Mouse (Mus musculus): ENCODE data around the gene Fam122b. TPM values are rescaled to one million over a fixed set of nuclear protein-coding genes. Genes with fewer than 3 reads are reported as not detected.
"Not testable (repeated sequence)": the region's sequence is repeated elsewhere in the genome, so short reads cannot be mapped to it uniquely, and the experiment has no call there.

Fam122b gene
- total RNA-seq (2015; ENCODE audit: low replicate concordance) (12.6 and 17.3 TPM in 2 replicates), total RNA-seq (2017; ENCODE audit: low replicate concordance) (6.5 and 9.1 TPM in 2 replicates)

GRCm38 (mm10) chrX:53269289-53270062, at the start of gene Fam122b:
Fam122b (minus strand) TSS chrX:53269805.
- ATAC-seq (replicated peaks; ENCODE audit: low FRiP score, poor library complexity, severe bottlenecking) = peak; percentile 95

GRCm38 (mm10) chrX:53287924-53288323, 18.3 kb upstream of the Fam122b start:
- ATAC-seq (replicated peaks; ENCODE audit: low FRiP score, poor library complexity, severe bottlenecking) = no peak

GRCm38 (mm10) chrX:53273124-53273523, 3.5 kb upstream of the Fam122b start, which contains the start of gene Fam122c:
Fam122c (plus strand) TSS chrX:53273424.
- no peak for ATAC-seq (replicated peaks; ENCODE audit: low FRiP score, poor library complexity, severe bottlenecking)

- ATAC-seq (replicated peaks; ENCODE audit: low FRiP score, poor library complexity, severe bottlenecking) = not testable (repeated sequence)
These were observed 2.0 kb upstream of the Fam122b start for GRCm38 (mm10) chrX:53271628-53272027.

GRCm38 (mm10) chrX:53270063-53270432, 443 bp upstream of the Fam122b start:
- ATAC-seq (replicated peaks; ENCODE audit: low FRiP score, poor library complexity, severe bottlenecking) = peak; percentile 8; the same call in 1 of the 2 replicates

GRCm38 (mm10) chrX:53268856-53269255, 749 bp downstream of the Fam122b start:
- ATAC-seq (replicated peaks; ENCODE audit: low FRiP score, poor library complexity, severe bottlenecking) = peak; percentile 84

GRCm38 (mm10) chrX:53266186-53266585, 3.4 kb downstream of the Fam122b start:
- ATAC-seq (replicated peaks; ENCODE audit: low FRiP score, poor library complexity, severe bottlenecking) = no peak

GRCm38 (mm10) chrX:53255195-53255594, 14.4 kb downstream of the Fam122b start:
- ATAC-seq (replicated peaks; ENCODE audit: low FRiP score, poor library complexity, severe bottlenecking) = no peak

GRCm38 (mm10) chrX:53240011-53240410, 29.6 kb downstream of the Fam122b start, which contains the start of gene Plac1:
Plac1 (minus strand) TSS chrX:53240111.
- no peak for ATAC-seq (replicated peaks; ENCODE audit: low FRiP score, poor library complexity, severe bottlenecking)

GRCm38 (mm10) chrX:53237971-53238370, 31.6 kb downstream of the Fam122b start:
- 0 out of 2 replicates have a peak, but pooled peaks have one; percentile 34 for ATAC-seq (replicated peaks; ENCODE audit: low FRiP score, poor library complexity, severe bottlenecking)

- no peak for ATAC-seq (replicated peaks; ENCODE audit: low FRiP score, poor library complexity, severe bottlenecking)
These were observed 33.2 kb downstream of the Fam122b start for GRCm38 (mm10) chrX:53236404-53236803.

- ATAC-seq (replicated peaks; ENCODE audit: low FRiP score, poor library complexity, severe bottlenecking) = no peak
These were observed 35.9 kb downstream of the Fam122b start for GRCm38 (mm10) chrX:53233689-53234088.

- ATAC-seq (replicated peaks; ENCODE audit: low FRiP score, poor library complexity, severe bottlenecking) = no peak
These were observed 37.6 kb downstream of the Fam122b start for GRCm38 (mm10) chrX:53231965-53232364.

GRCm38 (mm10) chrX:53224353-53224944, 45.2 kb downstream of the Fam122b start:
- no peak for ATAC-seq (replicated peaks; ENCODE audit: low FRiP score, poor library complexity, severe bottlenecking)

GRCm38 (mm10) chrX:53220855-53221254, 48.8 kb downstream of the Fam122b start:
- no peak for ATAC-seq (replicated peaks; ENCODE audit: low FRiP score, poor library complexity, severe bottlenecking)

GRCm38 (mm10) chrX:53214557-53215229, 54.9 kb downstream of the Fam122b start:
- no peak for ATAC-seq (replicated peaks; ENCODE audit: low FRiP score, poor library complexity, severe bottlenecking)

- no peak for ATAC-seq (replicated peaks; ENCODE audit: low FRiP score, poor library complexity, severe bottlenecking)
These were observed 55.8 kb downstream of the Fam122b start for GRCm38 (mm10) chrX:53213838-53214237.

- no peak for ATAC-seq (replicated peaks; ENCODE audit: low FRiP score, poor library complexity, severe bottlenecking)
These were observed 57.1 kb downstream of the Fam122b start for GRCm38 (mm10) chrX:53212485-53212884.

- no peak for ATAC-seq (replicated peaks; ENCODE audit: low FRiP score, poor library complexity, severe bottlenecking)
These were observed 57.7 kb downstream of the Fam122b start for GRCm38 (mm10) chrX:53211756-53212483.

GRCm38 (mm10) chrX:53209431-53209830, 60.2 kb downstream of the Fam122b start:
- ATAC-seq (replicated peaks; ENCODE audit: low FRiP score, poor library complexity, severe bottlenecking) = no peak
